Mouse (Mus musculus) midbrain, embryonic 11.5 days (tissue): Measurements from ENCODE around the gene D630003M21Rik. TPM values are rescaled to one million over a fixed set of nuclear protein-coding genes. Genes with fewer than 3 reads are reported as not detected.

Experiments
- ATAC-seq: fragments of 200-750 bp; cut with Nextera tagmentation; 2 replicates; pipeline ENCODE4 v1.8.0; 2017; ENCODE audit warnings: moderate TSS enrichment, moderate library complexity; ENCODE audit not compliant: low FRiP score
- DNase-seq: peaks from one replicate; pipeline ENCODE4 v3.0.0; 2015; ENCODE audit warnings: low spot score; ENCODE audit errors: missing footprints
- H3K27ac ChIP-seq: fragments of 300-500 bp; sonication (generic); 2 replicates; pipeline ENCODE4 v1.5.1; 2014; ENCODE audit warnings: low read depth, low read length
- H3K27me3 ChIP-seq: fragments of 300-500 bp; sonication (generic); 2 replicates; pipeline ENCODE4 v1.6.1; 2014; ENCODE audit warnings: mild to moderate bottlenecking, low read length, moderate library complexity, mixed read lengths; ENCODE audit not compliant: control insufficient read depth, insufficient read depth
- H3K36me3 ChIP-seq: fragments of 300-500 bp; sonication (generic); 2 replicates; pipeline ENCODE4 v1.6.1; 2014; ENCODE audit warnings: mild to moderate bottlenecking, low read length, moderate library complexity, mixed read lengths; ENCODE audit not compliant: control insufficient read depth, insufficient read depth
- H3K4me1 ChIP-seq: fragments of 300-500 bp; sonication (generic); 2 replicates; pipeline ENCODE4 v1.6.1; 2014; ENCODE audit warnings: low read length; ENCODE audit not compliant: control insufficient read depth, insufficient read depth
- H3K4me2 ChIP-seq: fragments of 300-500 bp; sonication (generic); 2 replicates; pipeline ENCODE4 v1.6.1; 2014; ENCODE audit warnings: mild to moderate bottlenecking, moderate library complexity
- H3K4me3 ChIP-seq: fragments of 300-500 bp; sonication (generic); 2 replicates; pipeline ENCODE4 v1.5.1; 2014; ENCODE audit warnings: low read depth, low read length
- H3K9ac ChIP-seq: fragments of 300-500 bp; sonication (generic); 2 replicates; pipeline ENCODE4 v1.6.1; 2014; ENCODE audit warnings: low read length
- H3K9me3 ChIP-seq: fragments of 300-500 bp; sonication (generic); 2 replicates; pipeline ENCODE4 v1.6.1; 2016; ENCODE audit warnings: low read length; ENCODE audit not compliant: control insufficient read depth
- WGBS: fragments of 180-500 bp; shearing (Covaris S2); extraction: QIAGEN DNeasy Blood & Tissue Kit; methylation state at CpG from one replicate; pipeline ENCODE4 v1.1.7; 2014; 5-methylcytosine and 5-hydroxymethylcytosine counted together
- polyA plus RNA-seq: library from polyadenylated mRNA; unstranded; fragments of >200 nt; fragmentation: Nextera tagmentation; extraction: Ambion mirVana; gene quantifications from 2 replicates; pipeline ENCODE4 v1.2.1, GENCODE M21; 2014

D630003M21Rik gene
- 0.92 and 0.94 TPM in 2 replicates for polyA plus RNA-seq

DNA sequence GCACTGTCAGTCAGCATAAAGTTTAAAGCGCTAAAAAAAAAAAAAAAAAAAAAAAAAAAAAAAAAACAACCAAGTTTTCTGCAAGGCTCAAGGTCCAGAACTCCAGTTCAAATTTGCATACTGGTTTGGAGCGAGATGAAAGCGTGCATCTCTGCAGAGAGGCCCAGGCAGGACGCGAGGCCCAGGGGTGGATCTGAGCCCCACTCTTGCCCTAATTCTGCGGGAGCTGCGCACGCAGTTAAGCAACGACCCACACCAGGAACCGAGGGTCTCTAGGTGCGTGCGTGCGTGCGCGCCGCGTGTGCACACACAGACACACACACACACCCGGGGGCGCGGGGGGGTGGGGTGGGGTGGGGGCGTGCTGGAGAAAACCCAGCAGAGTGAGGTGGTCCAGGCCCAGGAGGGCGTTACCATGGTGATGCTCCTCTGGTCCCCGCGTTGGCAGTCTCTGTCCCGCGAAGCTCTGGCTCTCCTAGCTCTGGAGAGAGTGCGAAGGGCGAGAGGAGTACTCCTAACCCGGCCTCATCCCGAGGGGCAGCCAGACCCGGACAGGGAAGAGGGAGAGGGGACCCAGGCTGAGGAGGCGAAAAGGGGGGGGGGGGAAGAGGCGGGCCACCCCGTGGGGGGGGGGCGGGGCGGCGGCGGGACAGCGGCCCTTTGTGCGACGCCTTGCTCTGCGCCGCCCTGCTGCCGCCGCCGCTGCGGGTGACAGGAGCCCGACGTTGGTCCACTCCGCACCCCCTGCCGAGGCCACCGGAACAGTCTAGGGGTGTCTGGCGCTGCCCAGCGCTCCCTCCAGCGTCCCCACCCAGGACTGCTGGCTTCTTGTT lies at the start of gene D630003M21Rik:
Gene D630003M21Rik (minus strand): TSS at position 553 of the 833 bp plus-strand sequence.
- H3K9ac ChIP-seq = peak within 1 kb of the TSS; percentile 66
- H3K9me3 ChIP-seq = no peaks in the 10 kb centered on the region
- H3K4me2 ChIP-seq = peak within 1 kb of the TSS; percentile 85
- WGBS = under 1% methylated on average over 38 of the region's 55 CpGs
- H3K4me3 ChIP-seq = peak within 1 kb of the TSS; percentile 39
- no peaks in the 10 kb centered on the region; the same call in 1 of the 2 replicates for H3K27me3 ChIP-seq
- H3K27ac ChIP-seq = peak within 1 kb of the TSS; percentile 1; the same call in 1 of the 2 replicates
- no peaks in the 10 kb centered on the region for H3K36me3 ChIP-seq
- peak; percentile 94 for DNase-seq
- H3K4me1 ChIP-seq = peaks cover 25% of the 10 kb centered on the region
- peak; percentile 89 for ATAC-seq

- H3K27ac ChIP-seq = no peak overlapping the region
- no peak overlapping the region for H3K4me3 ChIP-seq
- no peaks in the 10 kb centered on the region for H3K27me3 ChIP-seq
- 82% methylated on average over 4 of the region's 4 CpGs for WGBS
- H3K36me3 ChIP-seq = no peaks in the 10 kb centered on the region
- H3K4me1 ChIP-seq = no peaks in the 10 kb centered on the region
- DNase-seq = peak; percentile 33
- no peak overlapping the region for H3K4me2 ChIP-seq
- H3K9ac ChIP-seq = no peak overlapping the region
- ATAC-seq = no peak
- H3K9me3 ChIP-seq = no peaks in the 10 kb centered on the region
Observed at GRCm38 (mm10) chr2:158276878-158277277, 47.9 kb upstream of the D630003M21Rik start.

DNA sequence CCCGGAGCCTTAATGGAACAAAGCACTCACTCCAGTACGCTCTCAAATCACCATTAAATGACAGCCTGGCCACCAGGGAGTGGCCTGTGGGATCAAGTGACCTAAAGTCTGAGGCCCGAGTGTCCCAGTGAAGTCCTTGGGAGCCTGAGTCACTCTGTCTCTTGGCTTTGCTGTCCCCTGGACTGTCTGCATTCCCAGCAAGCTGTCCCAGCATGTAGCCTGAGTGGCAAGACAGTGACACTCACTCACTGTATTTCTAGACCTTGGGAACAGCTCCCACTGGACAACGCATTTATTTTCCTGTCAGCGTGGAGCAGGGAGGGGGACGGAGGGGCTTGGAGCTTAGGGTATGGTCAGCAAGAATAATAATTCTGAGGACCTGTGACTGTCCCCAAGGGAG lies 47.4 kb upstream of the D630003M21Rik start:
- DNase-seq = peak; percentile 69
- no peak overlapping the region for H3K4me2 ChIP-seq
- no peaks in the 10 kb centered on the region for H3K9me3 ChIP-seq
- no peaks in the 10 kb centered on the region for H3K36me3 ChIP-seq
- H3K27me3 ChIP-seq = no peaks in the 10 kb centered on the region
- 79% methylated on average over 6 of the region's 6 CpGs for WGBS
- no peak overlapping the region for H3K27ac ChIP-seq
- H3K9ac ChIP-seq = no peak overlapping the region
- H3K4me1 ChIP-seq = no peaks in the 10 kb centered on the region
- ATAC-seq = no peak
- no peak overlapping the region for H3K4me3 ChIP-seq

DNA sequence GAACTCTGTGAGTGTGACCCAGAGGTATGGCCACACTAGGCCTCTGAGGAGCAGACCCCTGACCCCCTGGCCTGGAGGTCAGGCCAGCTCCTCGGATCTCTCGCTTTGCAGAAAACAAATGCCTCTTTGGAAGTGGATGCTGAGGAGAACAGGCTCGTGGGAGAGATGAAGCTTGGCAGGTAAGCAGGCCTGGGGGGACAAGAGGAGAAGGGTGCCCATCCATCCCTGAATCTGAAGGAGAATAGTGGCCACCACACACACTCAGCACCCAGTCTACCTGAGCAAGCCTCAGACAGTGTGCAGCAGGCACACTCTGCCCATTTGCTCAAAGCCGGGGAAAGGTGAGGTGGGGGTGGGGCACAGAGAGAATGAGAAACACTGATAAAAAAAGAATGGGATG lies 46.8 kb upstream of the D630003M21Rik start:
- Histone ChIP-seq H3K9ac (no peak overlapping the region), H3K9me3 (no peaks in the 10 kb centered on the region), H3K4me1 (no peaks in the 10 kb centered on the region), H3K4me2 (no peak overlapping the region), H3K27me3 (no peaks in the 10 kb centered on the region), H3K27ac (no peak overlapping the region), H3K4me3 (no peak overlapping the region), H3K36me3 (no peaks in the 10 kb centered on the region)
- 62% methylated on average over 4 of the region's 4 CpGs for WGBS
- DNase-seq (peak; percentile 79), ATAC-seq (no peak)

DNA sequence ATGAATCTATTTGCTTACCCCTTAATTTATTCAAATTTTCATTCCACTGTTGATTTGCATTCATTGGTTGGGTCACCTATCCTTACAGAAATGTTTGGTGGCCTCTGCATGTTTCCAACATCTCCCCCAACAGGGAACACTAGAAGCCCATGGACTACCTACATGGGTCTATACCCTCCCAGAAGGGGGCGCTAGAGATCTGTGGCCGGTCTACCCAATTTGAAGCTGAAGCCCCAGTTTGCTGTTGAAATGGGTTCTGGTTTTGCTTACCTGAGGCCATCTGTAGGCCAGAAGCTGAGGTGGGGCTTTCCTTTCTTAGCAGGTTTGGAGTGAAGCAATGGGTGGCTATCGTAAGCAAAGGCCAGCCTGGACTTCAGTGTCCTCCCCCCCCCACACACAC lies 46.3 kb upstream of the D630003M21Rik start:
- H3K4me1 ChIP-seq = no peaks in the 10 kb centered on the region
- no peaks in the 10 kb centered on the region for H3K27me3 ChIP-seq
- ATAC-seq = no peak
- H3K4me3 ChIP-seq = no peak overlapping the region
- H3K27ac ChIP-seq = no peak overlapping the region
- WGBS = 95% methylated on average over 3 of the region's 3 CpGs
- H3K36me3 ChIP-seq = no peaks in the 10 kb centered on the region
- no peak overlapping the region for H3K4me2 ChIP-seq
- DNase-seq = peak; percentile 33
- no peaks in the 10 kb centered on the region for H3K9me3 ChIP-seq
- no peak overlapping the region for H3K9ac ChIP-seq

DNA sequence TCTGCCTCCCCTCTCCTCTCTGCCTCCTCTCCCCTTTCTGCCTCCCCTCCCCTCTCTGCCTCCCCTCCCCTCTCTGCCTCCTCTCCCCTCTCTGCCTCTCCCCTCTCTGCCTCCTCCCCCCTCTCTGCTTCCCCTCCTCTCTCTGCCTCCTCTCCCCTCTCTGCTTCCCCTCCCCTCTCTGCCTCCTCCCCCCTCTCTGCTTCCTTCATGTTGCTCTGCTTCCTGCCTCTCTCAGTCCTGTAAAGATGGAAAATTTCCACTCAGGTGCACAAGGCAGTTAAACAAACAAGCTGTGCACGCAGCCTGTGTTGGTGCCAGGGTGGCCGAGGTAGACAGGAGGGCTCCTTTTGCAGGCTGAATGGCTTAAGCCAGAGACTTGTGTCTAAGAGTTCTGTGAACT lies 44.6 kb upstream of the D630003M21Rik start:
- no peaks in the 10 kb centered on the region for H3K36me3 ChIP-seq
- DNase-seq (no peak), ATAC-seq (no peak)
- no peak overlapping the region for H3K27ac ChIP-seq
- H3K27me3 ChIP-seq = no peaks in the 10 kb centered on the region
- H3K9me3 ChIP-seq = no peaks in the 10 kb centered on the region
- no peak overlapping the region for H3K9ac ChIP-seq
- no peak overlapping the region for H3K4me3 ChIP-seq
- no peaks in the 10 kb centered on the region for H3K4me1 ChIP-seq
- WGBS = 20% methylated on average over 2 of the region's 2 CpGs
- no peak overlapping the region for H3K4me2 ChIP-seq

DNA sequence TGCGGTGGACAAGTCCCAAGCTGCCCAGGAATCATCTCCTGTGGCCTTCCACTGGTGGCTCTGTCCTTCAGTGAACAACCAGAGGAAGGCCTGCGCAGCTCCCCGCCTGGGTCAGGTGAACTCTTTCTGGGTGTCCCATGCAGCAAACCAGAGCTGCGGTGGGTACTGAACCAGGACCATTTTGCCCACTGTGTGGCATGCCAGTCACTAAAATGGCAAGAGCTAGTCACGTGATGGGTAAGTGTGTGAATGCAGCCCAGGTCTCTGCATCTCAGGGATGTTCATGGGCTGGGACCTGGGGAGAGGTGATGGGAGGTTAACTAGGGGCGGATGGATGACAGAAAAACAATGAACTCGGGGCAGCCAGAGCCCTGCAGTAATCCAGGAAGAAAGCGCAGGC lies 41.0 kb upstream of the D630003M21Rik start:
- ATAC-seq (no peak), DNase-seq (peak; percentile 23)
- no peaks in the 10 kb centered on the region for H3K9me3 ChIP-seq
- no peak overlapping the region for H3K9ac ChIP-seq
- H3K4me2 ChIP-seq = no peak overlapping the region
- no peak overlapping the region for H3K4me3 ChIP-seq
- no peaks in the 10 kb centered on the region for H3K4me1 ChIP-seq
- no peaks in the 10 kb centered on the region for H3K27me3 ChIP-seq
- H3K36me3 ChIP-seq = no peaks in the 10 kb centered on the region
- H3K27ac ChIP-seq = no peak overlapping the region
- 67% methylated on average over 8 of the region's 8 CpGs for WGBS

DNA sequence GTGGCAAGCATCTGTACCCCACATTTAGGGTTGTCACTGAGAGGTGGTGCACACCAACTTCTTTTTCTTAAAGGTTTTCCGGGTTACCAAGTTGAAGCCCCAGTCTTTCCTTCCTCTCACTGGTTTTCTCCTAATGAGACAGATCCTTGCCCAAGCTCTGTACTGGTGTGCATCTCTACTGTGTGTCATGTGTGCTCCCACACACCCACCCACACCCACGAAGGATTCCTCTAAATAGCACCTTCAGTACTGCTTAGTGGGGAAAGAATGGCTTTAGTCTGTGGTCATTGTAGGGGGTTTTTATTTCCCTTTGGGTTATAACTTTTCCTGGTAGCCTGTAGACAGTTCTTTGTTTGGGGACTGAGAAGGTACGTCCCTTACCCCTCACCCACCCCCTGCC lies 35.9 kb upstream of the D630003M21Rik start:
- 80% methylated on average over 3 of the region's 3 CpGs for WGBS
- Histone ChIP-seq H3K9me3 (no peaks in the 10 kb centered on the region), H3K36me3 (no peaks in the 10 kb centered on the region), H3K9ac (no peak overlapping the region), H3K27me3 (no peaks in the 10 kb centered on the region), H3K4me1 (no peaks in the 10 kb centered on the region), H3K4me3 (no peak overlapping the region), H3K4me2 (no peak overlapping the region), H3K27ac (no peak overlapping the region)
- DNase-seq (no peak), ATAC-seq (no peak)

DNA sequence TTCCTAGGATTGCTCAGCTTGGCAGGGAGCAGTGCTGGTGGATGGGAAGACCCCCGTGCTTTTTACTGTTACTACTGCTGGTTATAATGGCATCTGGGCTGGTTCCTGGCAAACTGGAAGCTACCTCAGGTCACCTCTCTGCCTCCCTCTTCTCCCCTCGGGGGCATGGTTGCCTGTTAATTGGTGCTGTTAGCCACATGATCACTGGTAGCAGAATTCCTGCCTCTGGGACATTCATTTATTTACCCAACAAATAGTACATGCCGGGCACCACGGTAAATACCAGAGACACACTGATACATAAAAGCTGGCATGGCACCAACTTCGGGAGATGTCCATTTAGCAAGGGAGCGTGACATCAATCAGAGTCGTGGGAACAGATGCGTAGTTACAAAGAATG lies 30.5 kb upstream of the D630003M21Rik start:
- ATAC-seq (no peak), DNase-seq (no peak)
- H3K36me3 ChIP-seq = no peaks in the 10 kb centered on the region
- no peaks in the 10 kb centered on the region for H3K27me3 ChIP-seq
- no peak overlapping the region for H3K9ac ChIP-seq
- peaks cover 4% of the 10 kb centered on the region; the same call in 1 of the 2 replicates for H3K4me1 ChIP-seq
- H3K27ac ChIP-seq = no peak overlapping the region
- H3K4me2 ChIP-seq = no peak overlapping the region
- H3K4me3 ChIP-seq = no peak overlapping the region
- H3K9me3 ChIP-seq = no peaks in the 10 kb centered on the region
- WGBS = 82% methylated on average over 8 of the region's 8 CpGs
